Mouse (Mus musculus): Measurements from ENCODE around the gene Pip4k2a.

The Pip4k2a gene

DNA sequence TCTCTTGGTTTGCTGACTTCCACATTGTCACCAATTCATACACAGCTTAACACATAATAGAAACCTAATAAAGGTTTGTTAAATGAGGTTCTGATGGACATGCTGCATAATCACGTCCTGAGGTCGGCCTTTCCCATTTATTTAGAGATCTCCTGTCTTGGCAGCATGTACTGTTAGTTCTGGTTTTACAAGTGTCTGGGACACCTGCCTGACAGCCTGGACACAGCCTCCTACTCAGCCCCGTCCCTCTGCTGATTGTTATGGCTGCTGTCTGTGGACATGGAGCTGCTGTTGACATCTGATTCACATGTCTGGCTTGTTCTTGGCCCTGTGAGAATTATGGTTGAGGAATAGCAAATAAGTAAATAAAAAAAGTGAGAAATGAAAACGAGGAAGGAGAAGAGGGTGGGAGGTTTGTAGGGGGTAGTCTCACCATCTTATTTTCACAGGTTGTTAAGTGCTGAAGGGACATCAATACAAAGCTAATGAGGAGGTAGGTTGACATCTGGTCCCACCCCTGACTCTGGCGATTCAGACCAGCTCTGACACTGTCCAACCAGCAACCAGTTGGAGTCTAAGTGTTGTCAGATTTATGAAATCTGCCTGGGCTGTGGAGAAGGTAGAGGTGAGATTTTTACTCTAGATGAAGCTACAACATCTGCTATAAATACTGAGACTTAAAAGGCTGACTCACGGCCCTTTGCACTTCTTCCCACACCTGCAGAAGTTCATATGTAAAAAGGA, 166.7 kb downstream of the Pip4k2a start:
- DNase-seq, result no peak

DNA sequence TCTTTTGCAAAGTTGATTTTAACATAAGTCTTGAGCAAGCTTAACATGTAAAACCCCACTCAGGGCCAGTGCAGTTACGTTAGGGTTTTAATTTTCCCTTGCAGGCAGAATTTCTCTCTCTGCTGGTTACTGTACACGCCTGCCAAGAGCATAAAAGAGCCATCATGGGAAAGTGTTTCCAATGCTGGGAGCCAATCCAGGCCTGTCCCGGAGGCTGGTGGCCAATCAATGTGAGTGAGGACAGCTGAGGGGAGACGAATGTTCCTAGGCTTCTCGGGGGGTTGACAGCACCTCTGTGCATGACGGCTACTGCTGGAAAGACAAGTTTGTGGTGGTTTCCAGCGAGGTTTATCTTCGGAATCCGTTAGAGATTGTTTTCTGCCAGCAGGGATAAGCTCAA, 175.2 kb downstream of the Pip4k2a start:
- peak; percentile 10 for DNase-seq

DNA sequence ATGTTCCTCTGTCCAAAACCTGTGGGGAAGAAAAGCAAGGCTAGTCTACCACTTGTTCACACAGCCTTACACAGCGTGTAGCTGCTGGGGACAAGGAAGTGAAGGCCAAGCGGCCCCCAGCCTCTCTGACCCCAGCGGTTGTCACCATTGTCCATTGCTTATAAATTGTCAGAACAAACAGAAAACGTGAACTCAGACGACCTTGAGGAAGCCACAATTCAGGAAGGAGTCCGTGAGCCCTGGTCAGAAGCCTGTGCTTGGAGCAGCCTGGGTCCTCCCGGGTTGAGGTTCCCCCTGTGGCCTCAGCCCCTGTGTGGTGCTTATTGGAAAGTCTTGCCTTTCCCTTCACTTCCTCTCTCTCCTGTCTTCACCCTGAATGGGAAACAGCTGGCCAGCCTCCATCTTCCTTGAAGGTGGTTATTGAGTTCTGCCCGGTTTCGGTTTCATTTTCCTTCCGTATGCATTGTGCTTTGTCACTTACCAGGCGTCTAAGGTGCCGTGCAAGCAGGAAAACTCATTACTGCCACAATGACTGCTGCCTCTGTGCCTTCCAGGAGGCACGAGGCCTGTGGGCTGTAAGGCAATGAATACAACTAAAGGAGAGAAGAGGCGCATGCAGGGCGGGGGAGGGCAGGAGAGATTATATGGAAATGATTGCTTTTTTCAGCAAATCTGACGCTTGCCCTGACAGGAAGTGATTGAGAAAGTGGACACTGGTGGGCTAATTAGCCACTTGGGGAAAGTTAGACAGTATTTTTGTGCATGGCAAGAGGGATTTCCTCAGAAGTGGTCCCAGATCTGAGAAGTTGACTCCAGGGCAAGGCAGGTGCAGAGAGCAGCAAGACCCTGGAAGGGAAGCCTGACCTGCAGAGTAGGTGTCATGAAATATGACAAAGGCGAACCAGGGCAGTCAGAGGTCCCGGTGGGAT, 176.2 kb downstream of the Pip4k2a start:
- DNase-seq, result no peak

DNA sequence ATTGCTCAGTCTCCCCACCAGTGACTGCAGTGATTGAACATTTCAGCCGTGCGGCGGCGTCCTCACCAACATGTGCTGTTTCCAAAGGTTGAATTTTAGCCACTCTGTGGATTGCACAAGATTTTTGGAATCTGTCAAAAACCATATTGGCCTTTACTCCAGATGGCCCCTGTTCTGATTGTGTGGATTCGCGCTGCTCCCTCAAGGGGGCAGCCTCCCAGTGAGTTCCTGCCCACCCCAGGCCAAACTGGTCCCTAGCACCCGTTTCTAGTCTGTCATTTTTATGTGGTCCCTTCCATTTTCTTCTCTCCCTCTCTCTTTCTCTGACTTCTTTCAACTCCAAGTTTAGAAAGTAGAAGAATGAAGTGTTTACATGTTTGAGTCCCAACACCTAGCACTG, 178.4 kb downstream of the Pip4k2a start:
- DNase-seq, result no peak

DNA sequence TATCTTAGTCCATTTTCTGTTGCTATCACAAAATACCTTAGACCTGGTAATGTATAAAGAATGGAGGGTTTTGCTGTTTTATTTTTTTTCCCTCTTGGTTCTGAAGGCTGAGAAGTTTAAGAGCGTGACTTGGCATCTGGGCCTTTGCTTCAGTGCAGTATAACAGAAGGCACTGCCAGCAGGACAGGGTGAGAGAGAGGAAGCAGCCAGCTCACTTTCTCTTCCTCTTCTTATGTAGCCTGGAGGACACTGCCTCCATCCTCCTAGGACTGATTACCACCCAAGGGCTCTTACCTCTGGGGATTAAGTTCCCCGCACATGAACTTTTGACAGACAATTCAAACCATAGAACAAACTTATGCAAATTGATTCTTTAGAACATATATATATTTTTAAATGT, 181.9 kb downstream of the Pip4k2a start:
- no peak for DNase-seq

DNA sequence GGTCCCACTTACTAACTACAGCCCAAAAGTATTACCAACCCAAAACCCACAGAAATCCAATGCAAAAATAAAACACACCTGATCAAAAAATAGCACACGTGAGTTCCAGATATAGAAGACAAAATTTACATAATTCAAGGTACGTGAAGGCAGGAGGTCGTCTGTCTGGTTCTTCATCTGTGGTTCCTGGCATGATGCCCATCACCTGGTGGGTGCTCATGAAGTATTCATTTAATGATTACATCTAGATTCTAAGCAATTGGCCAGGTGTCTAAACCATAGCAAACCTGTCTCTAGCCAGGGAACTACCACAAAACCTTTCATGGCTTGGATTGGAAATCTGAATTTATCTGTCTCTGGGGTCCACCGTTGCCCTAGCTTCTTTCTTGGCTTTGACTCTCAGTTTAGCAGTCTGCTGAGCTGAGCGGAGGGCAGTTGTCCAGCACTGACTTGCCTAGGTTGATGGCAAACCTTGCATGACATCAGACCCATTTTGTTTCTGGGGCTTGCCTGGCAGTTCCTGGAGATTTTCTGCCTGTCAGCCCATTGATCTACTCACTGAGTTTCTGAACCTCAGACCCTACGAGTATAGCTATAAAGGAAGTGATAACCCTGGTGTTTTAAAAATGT, 182.5 kb downstream of the Pip4k2a start:
- DNase-seq, result peak; percentile 12

DNA sequence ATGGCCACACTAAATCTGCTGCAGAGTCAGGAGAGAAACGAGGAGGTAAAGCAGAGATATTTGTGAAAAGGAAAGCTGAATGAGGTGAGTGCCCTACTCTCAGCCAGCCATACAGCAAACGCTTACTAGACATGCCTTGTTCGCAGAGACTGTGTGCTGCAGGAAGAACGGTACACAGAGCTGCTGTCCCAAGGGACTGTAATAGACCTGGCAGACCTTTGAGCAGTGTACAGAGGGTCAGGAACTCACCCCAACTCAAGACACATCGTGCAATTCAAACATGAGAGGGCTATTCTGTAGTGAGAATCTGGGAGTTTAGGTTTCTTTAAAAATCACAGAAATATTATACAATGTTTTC, 183.5 kb downstream of the Pip4k2a start:
- no peak for DNase-seq

DNA sequence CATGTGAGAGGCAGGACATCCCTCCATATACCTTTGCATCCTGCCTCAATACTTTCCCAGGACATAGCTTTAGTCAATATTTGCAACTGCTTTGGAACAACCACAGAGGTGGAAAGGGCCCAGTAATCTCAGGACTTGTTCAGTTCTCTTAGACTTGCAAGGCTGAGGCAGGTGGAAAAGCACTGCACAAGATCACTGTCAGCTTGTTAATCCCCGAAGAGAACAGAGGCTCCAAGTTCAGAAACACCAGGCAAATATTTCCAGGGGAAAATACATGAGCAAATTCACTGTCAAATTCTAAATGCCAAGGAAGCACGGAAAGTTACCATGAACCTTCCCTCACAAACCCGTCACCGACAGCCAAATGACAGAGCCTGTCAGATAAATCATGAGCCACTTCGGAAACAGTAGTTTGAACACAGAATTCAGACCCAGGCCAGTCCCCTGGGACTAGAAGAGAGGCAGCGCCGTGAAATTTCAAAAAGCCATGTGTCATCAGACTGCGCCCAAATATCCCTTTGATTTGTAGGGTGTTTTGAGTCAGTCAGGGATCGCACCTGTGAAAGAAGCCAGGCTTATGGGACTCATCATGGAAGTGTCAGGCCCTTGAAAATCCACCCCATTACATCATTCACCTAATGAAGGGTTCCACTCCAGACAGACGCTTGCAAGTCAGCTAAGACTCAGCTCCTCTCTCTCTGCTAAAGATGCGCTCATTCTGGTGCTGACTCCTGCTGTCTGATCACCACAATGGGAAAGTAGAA, 184.1 kb downstream of the Pip4k2a start:
- no peak for DNase-seq

DNA sequence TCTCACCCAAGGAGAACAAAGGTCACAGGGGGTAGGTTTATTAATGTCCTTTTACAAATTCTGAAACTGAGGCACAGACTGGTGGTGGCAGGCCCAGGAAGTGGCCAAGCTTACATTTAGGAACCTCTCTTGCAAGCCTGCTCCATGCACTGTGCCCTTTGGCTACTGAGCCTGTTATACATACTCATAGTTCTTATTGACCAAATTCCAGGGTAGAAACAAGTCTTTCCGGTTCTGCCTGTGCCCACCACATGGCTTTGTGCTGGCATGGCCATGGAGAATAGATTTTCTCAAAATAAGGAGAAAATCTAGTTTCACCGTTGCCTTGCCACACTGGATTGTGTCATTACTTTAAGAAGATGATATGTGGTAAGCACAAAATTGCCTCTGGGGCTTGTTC, 190.0 kb downstream of the Pip4k2a start:
- no peak for DNase-seq

DNA sequence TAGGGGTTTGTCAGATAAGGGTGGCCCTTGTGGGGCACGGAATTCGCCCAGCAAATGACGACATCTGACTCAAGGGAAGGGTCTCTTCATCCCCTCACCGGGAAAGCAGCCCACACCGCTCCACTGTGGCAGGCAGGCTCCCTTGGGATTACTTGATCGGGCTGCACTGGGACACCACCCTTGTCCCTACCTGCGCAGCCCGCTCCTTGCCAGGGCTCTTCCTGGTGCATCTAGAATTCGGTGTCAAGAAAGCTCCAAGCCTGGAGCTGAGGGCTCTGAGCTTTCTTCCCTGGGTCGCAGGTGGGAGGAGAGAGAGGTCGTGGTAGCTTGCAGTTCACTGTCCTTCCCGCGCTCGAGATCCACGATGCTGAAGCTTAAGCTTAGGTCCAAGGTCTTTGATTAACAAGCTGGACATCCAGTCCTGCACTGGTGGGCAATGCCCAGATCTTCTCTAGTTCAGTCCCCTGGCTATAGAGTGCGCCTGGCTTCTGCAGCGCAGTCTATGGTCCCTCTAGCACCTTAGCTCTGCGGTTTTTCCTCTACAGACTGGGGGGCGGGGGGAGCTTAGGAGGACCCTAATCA, 196.6 kb downstream of the Pip4k2a start:
- no peak for DNase-seq

DNA sequence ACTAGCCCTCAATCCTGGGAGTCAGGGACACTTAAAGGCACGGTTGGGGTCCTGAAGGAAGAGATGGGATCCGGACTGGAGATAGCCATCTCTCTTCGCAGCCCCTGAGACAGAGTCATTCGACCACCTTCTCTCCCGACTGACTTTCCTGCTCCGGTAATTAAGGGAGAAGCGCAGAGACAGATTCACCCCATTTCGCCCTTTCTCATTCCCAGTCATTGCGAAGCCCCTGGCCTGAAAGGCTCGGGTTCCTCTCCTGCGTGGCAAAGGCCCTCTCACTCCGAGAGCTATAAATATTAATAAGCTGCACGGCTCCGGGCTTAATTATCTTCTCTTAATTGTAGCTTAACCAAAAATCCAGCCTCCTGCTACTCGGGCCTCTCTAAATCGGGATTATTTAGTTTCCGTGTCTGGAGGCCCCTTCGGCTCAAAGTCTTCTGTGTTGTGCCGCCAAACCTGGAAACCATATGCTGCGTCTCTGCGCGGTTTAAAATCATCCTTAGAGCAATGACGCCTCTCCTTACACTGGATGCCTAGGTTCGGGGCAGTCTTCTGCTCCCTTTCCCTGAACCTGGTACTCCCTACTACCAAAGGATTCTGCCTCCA, 197.2 kb downstream of the Pip4k2a start:
- DNase-seq, result no peak

DNA sequence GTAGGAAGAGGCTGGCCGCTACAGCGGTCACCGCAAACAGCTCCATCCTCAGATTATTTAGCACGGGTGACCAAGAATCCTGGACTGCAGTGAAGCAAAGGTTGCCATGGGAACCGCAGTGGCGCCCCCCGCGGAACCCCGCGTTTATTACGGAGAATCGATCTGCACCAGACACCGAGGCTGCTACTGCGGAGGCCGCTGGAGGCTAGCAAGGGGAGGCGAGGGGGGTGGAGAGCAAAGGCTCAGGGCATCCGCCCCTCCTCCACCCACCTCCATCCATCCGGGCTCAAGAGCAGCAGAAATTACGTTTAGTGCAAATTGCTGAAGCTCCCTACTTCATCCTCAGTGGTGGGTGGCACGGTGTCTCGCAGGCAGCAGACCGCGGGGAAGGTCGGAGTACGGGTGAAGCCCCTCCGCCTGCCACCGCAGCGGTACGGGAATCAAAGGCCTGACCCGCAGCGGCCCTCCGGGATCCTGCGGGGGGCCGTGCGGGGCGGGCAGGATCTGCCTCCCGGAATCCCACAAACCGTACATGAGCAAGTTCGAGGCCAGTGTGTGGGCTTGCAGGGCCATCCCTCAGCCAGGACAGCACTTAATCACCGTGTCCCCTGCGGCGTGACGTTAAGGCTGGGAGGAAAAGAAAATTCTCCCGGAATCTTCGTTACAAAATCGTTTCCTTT, 197.8 kb downstream of the Pip4k2a start:
- DNase-seq, result peak; percentile 69

DNA sequence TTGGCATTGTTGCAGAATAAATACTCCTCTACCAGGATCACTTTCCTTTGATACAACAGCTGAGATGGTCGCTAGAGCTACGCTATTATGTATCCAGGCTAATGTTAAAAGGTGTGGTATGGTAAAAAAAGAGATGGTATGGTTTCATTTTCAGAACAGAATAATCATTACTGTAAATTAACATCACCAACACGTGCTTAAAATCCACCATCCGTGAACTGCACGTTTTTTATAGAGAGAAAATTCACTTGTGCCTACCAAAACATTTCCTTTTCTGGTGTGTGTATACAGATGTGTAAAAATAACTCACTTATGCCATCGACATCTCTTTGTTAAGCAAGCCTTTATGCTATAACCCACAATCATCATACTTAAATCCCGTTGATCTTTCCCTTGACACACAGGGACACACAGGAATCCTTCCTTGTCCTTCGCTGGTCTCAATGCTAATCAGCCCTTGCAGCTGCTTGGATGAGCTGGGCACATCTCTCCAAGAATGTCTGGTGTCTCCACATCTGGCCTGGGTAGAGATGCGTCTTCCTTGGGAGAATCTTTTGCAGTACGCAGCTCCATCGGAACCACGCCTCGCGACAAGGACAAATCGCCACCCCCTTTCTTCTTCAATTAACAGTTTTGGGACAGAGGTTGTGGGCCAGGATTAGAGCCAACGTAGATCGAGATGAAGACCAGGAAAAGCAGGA, 198.5 kb downstream of the Pip4k2a start:
- DNase-seq, result no peak

DNA sequence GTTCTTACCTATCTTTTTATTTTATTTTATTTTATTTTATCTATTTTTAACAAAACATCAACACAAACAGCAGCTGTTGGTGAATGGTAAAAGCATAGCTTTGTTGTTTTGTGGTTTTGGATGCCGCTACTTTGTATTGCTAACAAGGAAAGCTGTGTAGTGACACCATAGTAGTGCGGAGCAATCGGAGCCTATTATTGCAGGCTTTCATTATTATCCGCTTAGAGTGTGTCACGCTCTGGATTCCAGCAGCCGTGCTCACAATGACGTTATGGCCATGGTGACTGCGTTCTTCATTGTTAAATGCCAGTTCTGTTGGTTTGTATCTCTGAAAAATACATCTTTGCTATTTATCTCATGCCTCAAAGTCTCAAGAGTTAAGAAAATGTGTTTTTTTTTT, 200.2 kb downstream of the Pip4k2a start:
- no peak for DNase-seq

DNA sequence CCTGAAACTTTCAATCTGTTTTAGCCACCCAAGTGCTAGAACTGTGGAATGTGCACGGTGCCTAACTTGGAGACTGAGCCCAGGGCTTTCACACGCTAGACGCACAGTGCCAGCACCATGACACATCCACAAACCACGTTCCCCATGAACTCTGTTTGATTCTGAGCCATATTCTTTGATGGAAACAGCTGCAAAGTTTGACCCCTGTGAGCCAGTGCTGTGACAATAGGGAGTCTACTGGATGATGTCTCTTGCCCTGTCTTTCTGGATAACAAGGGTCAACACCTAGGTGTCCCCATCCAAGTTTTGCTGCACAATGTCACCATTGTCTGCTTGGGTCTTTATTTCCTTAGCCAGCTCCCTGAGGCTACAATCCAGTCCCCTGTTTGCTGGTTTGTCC, 203.7 kb downstream of the Pip4k2a start:
- no peak for DNase-seq

All from cerebellum, adult 9-11 months (tissue).